Mouse (Mus musculus) left cerebral cortex, adult 2 months (tissue): Measurements from ENCODE around the gene Hdac7. TPM values are rescaled to one million over a fixed set of nuclear protein-coding genes. Genes with fewer than 3 reads are reported as not detected.

Experiments used
- DNase-seq, 2 experiments: peaks; one replicate each; pipeline ENCODE4 v3.0.0; 2021 to 2022; ENCODE audit warnings: low spot score in 2 of 2, mixed read lengths in 1 of 2; ENCODE audit errors: extremely low spot score in 1 of 2
- H3K27ac ChIP-seq: fragments of 200-600 bp; 2 replicates; pipeline ENCODE4 v1.8.1; 2022
- H3K4me3 ChIP-seq: fragments of 200-600 bp; 2 replicates; pipeline ENCODE4 v1.8.1; 2022
- CTCF ChIP-seq: fragments of 200-600 bp; IDR thresholded peaks from 2 replicates; pipeline ENCODE4 v1.8.1; 2022; ENCODE audit warnings: antibody characterized with exemption, mild to moderate bottlenecking, moderate library complexity
- intact Hi-C: fragments of 180-260 bp; cut with DNase I; formaldehyde crosslinking; loops from one replicate; pipeline ENCODE4 v1.15.1; 2025
- total RNA-seq, 2 experiments: library from RNA; stranded (reverse); gene quantifications; 2 replicates each; pipeline ENCODE4 v1.2.3; 2021

Gene Hdac7
- total RNA-seq, 2 experiments from 2014 or later: 38.4 to 41.6 TPM

- peak; percentile 63 for TF ChIP-seq CTCF
- peak in 1 of 2 experiments; percentile 61 for DNase-seq
- H3K27ac ChIP-seq: no peak overlapping the region; the same call in 1 of the 2 replicates
- H3K4me3 ChIP-seq: no peak overlapping the region
- intact Hi-C loops: loop anchor here (1.0 kb wide), 1 partner anchor 64 kb away; no protein-coding TSS in a partner anchor
Measured at GRCm38 (mm10) chr15:97782749-97783105, 61.6 kb downstream of the Hdac7 start.

DNA sequence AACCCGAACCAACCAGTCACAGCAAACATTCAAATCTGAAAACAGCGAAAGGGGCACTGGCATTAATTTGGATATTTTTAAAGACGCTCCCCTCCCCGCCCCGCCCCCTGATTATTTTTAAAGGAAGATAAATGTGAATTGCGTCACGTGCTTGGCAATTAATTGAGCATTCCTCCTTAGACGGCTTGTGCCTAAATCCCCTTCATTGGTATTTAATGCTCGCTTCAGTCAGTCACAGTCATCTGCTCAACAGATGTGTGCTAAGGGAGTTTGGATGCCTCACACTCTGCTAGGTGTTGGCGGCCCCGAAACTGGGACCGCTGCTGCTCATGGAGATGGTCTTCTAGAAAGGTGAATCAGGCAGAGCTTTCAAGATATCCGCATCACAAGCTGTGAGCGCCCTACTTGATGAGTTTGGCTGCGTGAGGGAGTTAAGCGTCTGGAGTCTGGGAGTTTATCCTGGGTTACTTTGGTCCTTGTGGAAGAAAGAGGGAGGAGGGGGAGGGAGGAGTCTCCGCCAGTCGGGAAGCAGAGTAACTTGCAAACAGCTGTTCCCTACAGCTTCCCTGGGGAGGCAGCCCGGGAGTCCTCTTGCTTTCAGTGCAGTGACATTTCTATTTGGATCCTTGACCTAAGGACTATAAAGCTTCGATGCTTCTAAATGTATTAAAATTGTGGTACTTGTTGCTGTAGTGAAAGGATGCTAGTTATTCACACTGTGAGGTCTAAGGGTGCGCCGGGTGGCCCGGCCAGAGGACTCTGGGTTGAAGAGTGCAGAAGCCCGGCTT, 62.1 kb downstream of the Hdac7 start:
- no peak for TF ChIP-seq CTCF
- no peak for DNase-seq
- Histone ChIP-seq H3K4me3 (no peak overlapping the region), H3K27ac (peak overlapping the region; percentile 5; the same call in 1 of the 2 replicates)
- intact Hi-C loops: loop anchor here (1.0 kb wide), 1 partner anchor 64 kb away; no protein-coding TSS in a partner anchor

DNA sequence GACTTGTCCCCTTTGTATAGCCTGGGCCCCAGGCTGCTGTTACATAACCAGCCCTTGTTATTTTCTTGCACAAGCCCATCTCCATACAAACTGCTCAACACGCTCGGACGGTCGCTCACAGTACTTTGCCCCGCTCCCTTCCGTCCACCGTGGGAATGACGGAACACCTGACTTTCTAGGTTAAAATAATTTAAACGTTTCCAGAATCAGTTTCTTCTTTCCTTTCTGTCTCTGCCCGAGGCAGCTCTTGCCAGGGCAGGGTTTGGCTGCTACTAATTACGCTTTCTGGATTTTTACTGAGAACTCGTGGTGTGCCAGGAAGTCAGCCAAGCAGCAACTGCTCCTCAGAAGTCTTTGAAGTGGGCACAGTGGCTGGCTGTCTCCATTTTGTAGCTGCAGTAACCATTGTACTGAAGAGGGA, 63.7 kb downstream of the Hdac7 start:
- Histone ChIP-seq H3K4me3 (no peak overlapping the region), H3K27ac (peak overlapping the region; percentile 50)
- no peak for TF ChIP-seq CTCF
- no peak for DNase-seq
- intact Hi-C loops: no loop called here

DNA sequence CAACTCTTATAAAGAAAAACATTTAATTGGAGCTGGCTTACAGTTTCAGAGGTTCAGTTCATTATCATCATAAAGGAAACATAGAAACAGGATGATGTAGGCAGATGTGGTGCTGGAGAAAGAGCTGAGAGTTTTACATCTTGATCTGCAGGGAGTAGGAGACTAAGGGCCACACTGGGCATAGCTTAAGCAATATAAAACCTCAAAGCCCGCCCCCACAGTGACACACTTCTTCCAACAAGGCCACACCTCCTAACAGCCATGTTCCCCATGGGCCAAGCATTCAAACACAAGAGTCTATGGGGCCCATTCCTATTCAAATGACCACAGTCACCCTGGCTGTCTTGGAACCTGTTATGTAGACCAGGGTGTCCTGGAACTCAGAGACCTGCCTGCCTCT, 64.7 kb downstream of the Hdac7 start:
- Histone ChIP-seq H3K27ac (no peak overlapping the region), H3K4me3 (no peak overlapping the region)
- TF ChIP-seq CTCF: no peak
- DNase-seq: no peak
- intact Hi-C loops: loop anchor here (5.0 kb wide), 1 partner anchor 112 kb away; no protein-coding TSS in a partner anchor

- H3K27ac ChIP-seq: no peak within 1 kb of the TSS
- no peak within 1 kb of the TSS for H3K4me3 ChIP-seq
- DNase-seq: no peak
- no peak for TF ChIP-seq CTCF
- intact Hi-C loops: loop anchor here (5.0 kb wide), 1 partner anchor 111 kb away; no protein-coding TSS in a partner anchor
Measured at GRCm38 (mm10) chr15:97778311-97779098, 65.8 kb downstream of the Hdac7 start, which contains the start of gene Slc48a1. Slc48a1 (plus strand) TSS chr15:97778520.

GRCm38 (mm10) chr15:97776919-97777318, 67.4 kb downstream of the Hdac7 start:
- TF ChIP-seq CTCF: no peak
- intact Hi-C loops: loop anchor here (2.0 to 5.0 kb wide), 2 partner anchors 58 to 110 kb away; no protein-coding TSS in a partner anchor
- no peak for DNase-seq
- Histone ChIP-seq H3K4me3 (no peak overlapping the region), H3K27ac (no peak overlapping the region)

- H3K27ac ChIP-seq: no peak overlapping the region
- peak; percentile 76 to 83 for DNase-seq
- intact Hi-C loops: loop anchor here (2.0 to 5.0 kb wide), 2 partner anchors 58 to 109 kb away; no protein-coding TSS in a partner anchor
- H3K4me3 ChIP-seq: no peak overlapping the region
- peak; percentile 92 for TF ChIP-seq CTCF
Measured at GRCm38 (mm10) chr15:97776514-97776913, 67.8 kb downstream of the Hdac7 start.

- TF ChIP-seq CTCF: no peak
- intact Hi-C loops: no loop called here
- no peak overlapping the region for H3K27ac ChIP-seq
- H3K4me3 ChIP-seq: no peak overlapping the region
- DNase-seq: no peak
Measured at GRCm38 (mm10) chr15:97773961-97774370, 70.3 kb downstream of the Hdac7 start.

- intact Hi-C loops: no loop called here
- Histone ChIP-seq H3K27ac (no peak overlapping the region), H3K4me3 (no peak overlapping the region)
- TF ChIP-seq CTCF: no peak
- no peak for DNase-seq
Measured at GRCm38 (mm10) chr15:97773108-97773507, 71.2 kb downstream of the Hdac7 start.

- TF ChIP-seq CTCF: no peak
- DNase-seq: no peak
Measured at GRCm38 (mm10) chr15:97770280-97770679, 74.0 kb downstream of the Hdac7 start.

DNA sequence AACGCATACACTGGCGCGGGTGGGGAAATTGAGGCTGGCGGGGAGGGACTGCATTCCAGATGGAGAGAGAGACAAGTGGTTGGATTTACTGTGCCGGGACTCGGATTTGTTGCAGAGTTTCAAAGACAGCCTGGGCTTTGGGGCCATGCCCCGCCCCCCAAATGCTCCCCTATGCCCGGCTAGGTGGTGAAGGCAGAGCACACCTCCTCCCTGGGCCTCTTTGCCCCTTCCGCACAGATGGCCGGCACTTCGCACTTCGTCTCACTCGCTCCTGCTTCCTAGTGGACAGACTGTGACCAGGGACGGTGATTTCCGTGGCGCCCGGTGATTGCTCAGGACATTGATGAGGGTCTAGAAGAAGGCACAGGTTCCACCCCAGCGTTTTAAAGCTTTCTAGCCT, 76.1 kb downstream of the Hdac7 start:
- intact Hi-C loops: no loop called here
- H3K4me3 ChIP-seq: peak overlapping the region; percentile 60
- no peak for TF ChIP-seq CTCF
- peak overlapping the region; percentile 95 for H3K27ac ChIP-seq
- DNase-seq: no peak

More at GRCm38 (mm10) chr15:97770280-97770679, 74.0 kb downstream of the Hdac7 start:
- Histone ChIP-seq H3K4me3 (no peak overlapping the region), H3K27ac (no peak overlapping the region)
- intact Hi-C loops: no loop called here
